Mouse (Mus musculus) MEL (cell line): ENCODE measurements around the gene 1810010D01Rik. TPM values are rescaled to one million over a fixed set of nuclear protein-coding genes. Genes with fewer than 3 reads are reported as not detected.

Experiments used
- DNase-seq: peaks from one replicate; pipeline ENCODE4 v3.0.0; 2011; ENCODE audit warnings: low read depth, low spot score
- H3K27ac ChIP-seq: 2 replicates; pipeline ENCODE4 v1.5.1; 2012; ENCODE audit warnings: low read depth, mild to moderate bottlenecking, control low read depth, low read length, moderate library complexity; ENCODE audit not compliant: control insufficient read depth
- H3K27me3 ChIP-seq, 2 experiments: fragments of 150-350 bp in 1 of 2; sonication (generic) in 1 of 2; 2 replicates each; pipeline ENCODE4 v1.6.1; 2012; ENCODE audit warnings: low read length in 2 of 2, mild to moderate bottlenecking in 2 of 2, improper control_type of control experiment in 1 of 2, moderate library complexity in 1 of 2; ENCODE audit not compliant: insufficient read depth in 2 of 2, control insufficient read depth in 1 of 2
- H3K36me3 ChIP-seq, 2 experiments: 2 replicates each; pipeline ENCODE4 v1.6.1; 2012 to 2014; ENCODE audit warnings: low read length in 2 of 2, improper control_type of control experiment in 1 of 2, inconsistent platforms in 1 of 2, mild to moderate bottlenecking in 1 of 2; ENCODE audit not compliant: insufficient read depth in 2 of 2, control insufficient read depth in 1 of 2
- H3K4me1 ChIP-seq, 2 experiments: fragments of 150-350 bp in 1 of 2; sonication (generic) in 1 of 2; 2 replicates each; pipeline ENCODE4 v1.6.1; 2012; ENCODE audit warnings: low read length in 2 of 2, improper control_type of control experiment in 1 of 2, mild to moderate bottlenecking in 1 of 2; ENCODE audit not compliant: insufficient read depth in 2 of 2, control insufficient read depth in 1 of 2
- H3K4me3 ChIP-seq, 2 experiments: fragments of 150-350 bp in 1 of 2; sonication (generic) in 1 of 2; 2 replicates each; pipeline ENCODE4 v1.5.1; 2012; ENCODE audit warnings: low read depth in 2 of 2, low read length in 2 of 2, mild to moderate bottlenecking in 2 of 2, moderate library complexity in 2 of 2, control low read depth in 1 of 2, improper control_type of control experiment in 1 of 2; ENCODE audit not compliant: control insufficient read depth in 1 of 2, insufficient read depth in 1 of 2
- H3K79me2 ChIP-seq: 2 replicates; pipeline ENCODE4 v1.6.1; 2012; ENCODE audit warnings: mild to moderate bottlenecking, low read length, moderate library complexity; ENCODE audit not compliant: control insufficient read depth, poor library complexity, insufficient read depth
- H3K9ac ChIP-seq: 2 replicates; pipeline ENCODE4 v1.6.1; 2012; ENCODE audit warnings: low read depth, mild to moderate bottlenecking, control low read depth, low read length, moderate library complexity; ENCODE audit not compliant: control insufficient read depth, poor library complexity, severe bottlenecking
- H3K9me3 ChIP-seq: fragments of 150-350 bp; sonication (generic); replicated peaks from 2 replicates; pipeline ENCODE4 v1.6.1; 2012; ENCODE audit warnings: mild to moderate bottlenecking, low read length, improper control_type of control experiment, moderate library complexity; ENCODE audit not compliant: insufficient read depth
- BHLHE40 ChIP-seq: IDR thresholded peaks from 2 replicates; pipeline ENCODE4 v1.6.1; 2012; ENCODE audit warnings: low read depth, mild to moderate bottlenecking, inconsistent platforms, low read length, improper control_type of control experiment, borderline replicate concordance
- CTCF ChIP-seq, 3 experiments: IDR thresholded peaks in 2 of 3; conservative IDR thresholded peaks in 1 of 3; 2 replicates each; pipeline ENCODE4 v1.5.1; 2011 to 2012; ENCODE audit warnings: low read length in 3 of 3, low read depth in 2 of 3, mild to moderate bottlenecking in 2 of 3, improper control_type of control experiment in 1 of 3, inconsistent platforms in 1 of 3, mixed read lengths in 1 of 3, moderate library complexity in 1 of 3; ENCODE audit not compliant: control insufficient read depth in 1 of 3, insufficient read depth in 1 of 3, poor library complexity in 1 of 3, severe bottlenecking in 1 of 3
- E2F4 ChIP-seq: IDR thresholded peaks from 2 replicates; pipeline ENCODE4 v1.6.1; 2011; ENCODE audit warnings: low read depth, low read length, improper control_type of control experiment, borderline replicate concordance
- EP300 ChIP-seq, 2 experiments: IDR thresholded peaks; 2 replicates each; pipeline ENCODE4 v1.6.1; 2011; ENCODE audit warnings: improper control_type of control experiment in 2 of 2, low read length in 2 of 2, low read depth in 1 of 2, mild to moderate bottlenecking in 1 of 2
- GATA1 ChIP-seq: IDR thresholded peaks from 2 replicates; pipeline ENCODE4 v1.6.1; 2011; ENCODE audit warnings: low read depth, low read length, improper control_type of control experiment
- HCFC1 ChIP-seq: IDR thresholded peaks from 2 replicates; pipeline ENCODE4 v1.6.1; 2012; ENCODE audit warnings: low read depth, mild to moderate bottlenecking, inconsistent platforms, low read length, improper control_type of control experiment, moderate library complexity
- MEF2A ChIP-seq: IDR thresholded peaks from 2 replicates; pipeline ENCODE4 v1.6.1; 2014; ENCODE audit warnings: low read depth, mild to moderate bottlenecking, inconsistent platforms, low read length, improper control_type of control experiment; ENCODE audit not compliant: poor library complexity, insufficient replicate concordance, severe bottlenecking; ENCODE audit errors: extremely low read depth
- MYB ChIP-seq: IDR thresholded peaks from 2 replicates; pipeline ENCODE4 v1.6.1; 2011; ENCODE audit warnings: mild to moderate bottlenecking, low read depth, low read length, improper control_type of control experiment
- MYC ChIP-seq: IDR thresholded peaks from 2 replicates; pipeline ENCODE4 v1.6.1; 2011; ENCODE audit warnings: low read depth, mild to moderate bottlenecking, low read length, improper control_type of control experiment, moderate library complexity
- POLR2AphosphoS2 ChIP-seq: IDR thresholded peaks from 2 replicates; pipeline ENCODE4 v1.6.1; 2011; ENCODE audit warnings: low read length, improper control_type of control experiment
- RAD21 ChIP-seq: IDR thresholded peaks from 2 replicates; pipeline ENCODE4 v1.6.1; 2011; ENCODE audit warnings: mild to moderate bottlenecking, low read depth, low read length, improper control_type of control experiment
- SMC3 ChIP-seq: IDR thresholded peaks from 2 replicates; pipeline ENCODE4 v1.6.1; 2011; ENCODE audit warnings: low read depth, low read length, improper control_type of control experiment
- TAL1 ChIP-seq: IDR thresholded peaks from 2 replicates; pipeline ENCODE4 v1.6.1; 2012; ENCODE audit warnings: mild to moderate bottlenecking, inconsistent platforms, low read length, moderate library complexity, mixed read lengths
- TBP ChIP-seq: IDR thresholded peaks from 2 replicates; pipeline ENCODE4 v1.8.0; 2011; ENCODE audit warnings: low read depth, low read length, improper control_type of control experiment
- TCF12 ChIP-seq: IDR thresholded peaks from 2 replicates; pipeline ENCODE4 v1.6.1; 2014; ENCODE audit warnings: low read depth, mild to moderate bottlenecking, inconsistent platforms, low read length, improper control_type of control experiment, moderate library complexity
- UBTF ChIP-seq: IDR thresholded peaks from 2 replicates; pipeline ENCODE4 v1.6.1; 2012; ENCODE audit warnings: low read depth, mild to moderate bottlenecking, inconsistent platforms, low read length, improper control_type of control experiment, moderate library complexity, borderline replicate concordance; ENCODE audit not compliant: insufficient read depth
- USF2 ChIP-seq, 2 experiments: IDR thresholded peaks; 2 replicates each; pipeline ENCODE4 v1.6.1; 2011 to 2012; ENCODE audit warnings: improper control_type of control experiment in 2 of 2, low read length in 2 of 2, borderline replicate concordance in 1 of 2, inconsistent platforms in 1 of 2, low read depth in 1 of 2, mild to moderate bottlenecking in 1 of 2; ENCODE audit not compliant: insufficient read depth in 1 of 2
- ZC3H11A ChIP-seq: IDR thresholded peaks from 2 replicates; pipeline ENCODE4 v1.6.1; 2012; ENCODE audit warnings: low read depth, mild to moderate bottlenecking, inconsistent platforms, low read length, improper control_type of control experiment
- ZMIZ1 ChIP-seq: IDR thresholded peaks from 2 replicates; pipeline ENCODE4 v1.6.1; 2012; ENCODE audit warnings: low read depth, mild to moderate bottlenecking, inconsistent platforms, low read length, improper control_type of control experiment, moderate library complexity
- polyA plus RNA-seq, 2 experiments: library from polyadenylated mRNA; stranded (reverse) in 1 of 2; unstranded in 1 of 2; fragments of >175 nt in 1 of 2; fragments of >200 nt in 1 of 2; gene quantifications; 2 replicates each; pipeline versions ENCODE4 v1.2.1 to v1.2.4; 2012; ENCODE audit warnings: low replicate concordance in 2 of 2, low read depth in 1 of 2; ENCODE audit not compliant: insufficient read length in 2 of 2, insufficient read depth in 1 of 2, missing spikeins in 1 of 2
- total RNA-seq: library from RNA; depleted of rRNA; stranded (reverse); fragments of 300-350 nt; gene quantifications from 2 replicates; pipeline ENCODE4 v1.2.3, GENCODE M21; 2012

The 1810010D01Rik gene
- total and polyA plus RNA-seq, 3 experiments = not detected

- no peak for DNase-seq
- no peaks in the 10 kb centered on the region for H3K4me1 ChIP-seq
- H3K79me2 ChIP-seq = no peaks in the 10 kb centered on the region
- H3K27ac ChIP-seq = no peak overlapping the region
- no peaks in the 10 kb centered on the region for H3K9me3 ChIP-seq
- no peak overlapping the region for H3K4me3 ChIP-seq
- H3K27me3 ChIP-seq = no peaks in the 10 kb centered on the region; a peak in 1 of 4 replicates
- H3K9ac ChIP-seq = no peak overlapping the region
- H3K36me3 ChIP-seq = no peaks in the 10 kb centered on the region
- no peak for TF ChIP-seq TBP
- TF ChIP-seq TAL1 = no peak
- no peak for TF ChIP-seq BHLHE40
- TF ChIP-seq EP300 (IDR thresholded peaks at IDR 0.05; ENCODE audit: low read depth in 1 of 2, low read length in 2 of 2) = no peak
- TF ChIP-seq POLR2AphosphoS2 = no peak
- TF ChIP-seq, all 39 proteins: peak for 0
Measured at GRCm38 (mm10) chr7:145231659-145232058, 23.7 kb upstream of the 1810010D01Rik start.

DNA sequence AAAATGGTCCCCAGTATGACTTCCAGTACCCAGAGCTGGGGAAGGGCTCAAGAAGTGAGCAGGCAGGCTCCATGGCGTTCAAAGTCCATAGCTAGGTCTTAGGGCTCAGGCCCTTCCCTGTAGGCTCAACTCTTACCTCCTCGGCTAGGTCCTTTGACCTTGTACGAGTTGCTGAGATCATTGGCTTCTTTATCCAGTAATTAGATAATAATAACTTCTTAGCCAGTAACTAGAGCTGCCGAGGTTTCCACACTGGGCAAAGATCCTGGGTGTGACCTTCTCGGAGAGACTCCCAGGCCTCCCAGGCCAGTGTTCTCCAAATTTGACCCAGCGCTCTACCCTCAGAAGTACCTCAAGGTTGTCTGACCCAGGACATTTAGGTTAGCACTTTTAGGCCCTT, 18.7 kb upstream of the 1810010D01Rik start:
- no peak for TF ChIP-seq MYB
- no peak for TF ChIP-seq E2F4
- TF ChIP-seq RAD21 = no peak
- no peak for TF ChIP-seq MEF2A
- no peak for TF ChIP-seq UBTF
- no peak for TF ChIP-seq HCFC1
- H3K4me3 ChIP-seq = no peak overlapping the region
- H3K9ac ChIP-seq = no peak overlapping the region
- no peaks in the 10 kb centered on the region for H3K4me1 ChIP-seq
- DNase-seq = no peak
- no peak overlapping the region for H3K27ac ChIP-seq
- H3K27me3 ChIP-seq = no peaks in the 10 kb centered on the region
- no peaks in the 10 kb centered on the region for H3K36me3 ChIP-seq
- H3K9me3 ChIP-seq = no peaks in the 10 kb centered on the region
- H3K79me2 ChIP-seq = no peaks in the 10 kb centered on the region

GRCm38 (mm10) chr7:145225626-145226025, 17.7 kb upstream of the 1810010D01Rik start:
- H3K79me2 ChIP-seq = no peaks in the 10 kb centered on the region
- H3K9me3 ChIP-seq = no peaks in the 10 kb centered on the region
- no peak for TF ChIP-seq CTCF (IDR thresholded peaks at IDR 0.05 in 2 of 3, conservative IDR thresholded peaks at IDR 0.05 in 1 of 3; ENCODE audit: control insufficient read depth in 1 of 3, insufficient read depth in 1 of 3, low read depth in 2 of 3, low read length in 3 of 3, poor library complexity in 1 of 3, severe bottlenecking in 1 of 3)
- no peak for TF ChIP-seq GATA1
- no peak for TF ChIP-seq MEF2A
- TF ChIP-seq RAD21 = no peak
- no peak for TF ChIP-seq USF2 (IDR thresholded peaks at IDR 0.05; ENCODE audit: borderline replicate concordance in 1 of 2, insufficient read depth in 1 of 2, low read depth in 1 of 2, low read length in 2 of 2)
- TF ChIP-seq ZC3H11A = no peak
- TF ChIP-seq MYC = no peak
- TF ChIP-seq SMC3 = no peak
- TF ChIP-seq ZMIZ1 = no peak
- no peak for TF ChIP-seq UBTF
- no peak for TF ChIP-seq E2F4
- TF ChIP-seq EP300 (IDR thresholded peaks at IDR 0.05; ENCODE audit: low read depth in 1 of 2, low read length in 2 of 2) = no peak
- no peak for TF ChIP-seq TCF12
- no peak overlapping the region for H3K27ac ChIP-seq
- no peaks in the 10 kb centered on the region for H3K4me1 ChIP-seq
- H3K9ac ChIP-seq = no peak overlapping the region
- H3K4me3 ChIP-seq = no peak overlapping the region
- no peaks in the 10 kb centered on the region for H3K36me3 ChIP-seq
- DNase-seq = no peak
- H3K27me3 ChIP-seq = no peaks in the 10 kb centered on the region
